Mouse (Mus musculus): ENCODE results near the gene Carnmt1.

Gene Carnmt1

DNA sequence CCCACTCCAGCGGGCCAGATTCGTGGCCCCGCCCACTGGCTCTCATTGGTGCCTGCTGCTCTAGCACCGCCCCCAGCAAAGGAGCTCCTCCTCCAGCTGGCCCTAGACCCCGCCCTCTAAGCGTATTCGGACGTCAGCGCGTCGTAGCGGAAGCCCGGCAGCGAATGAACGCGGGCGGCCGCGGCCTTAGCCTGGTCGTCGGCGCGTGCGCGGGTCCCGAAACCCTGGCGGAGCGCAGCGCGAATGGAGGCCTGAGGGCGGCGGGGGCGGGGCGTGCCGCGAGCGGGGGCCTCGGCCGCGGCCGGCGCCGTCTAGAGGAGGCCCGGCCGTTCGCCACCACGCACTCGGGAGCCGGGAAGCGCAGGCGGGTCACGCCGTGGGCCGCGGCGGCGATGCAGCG is at the start of gene Carnmt1:
Carnmt1 (plus strand) TSS at position 157 of the 400 bp plus-strand sequence.
- peak; percentile 99 for DNase-seq (ENCODE audit: low spot score)

DNA sequence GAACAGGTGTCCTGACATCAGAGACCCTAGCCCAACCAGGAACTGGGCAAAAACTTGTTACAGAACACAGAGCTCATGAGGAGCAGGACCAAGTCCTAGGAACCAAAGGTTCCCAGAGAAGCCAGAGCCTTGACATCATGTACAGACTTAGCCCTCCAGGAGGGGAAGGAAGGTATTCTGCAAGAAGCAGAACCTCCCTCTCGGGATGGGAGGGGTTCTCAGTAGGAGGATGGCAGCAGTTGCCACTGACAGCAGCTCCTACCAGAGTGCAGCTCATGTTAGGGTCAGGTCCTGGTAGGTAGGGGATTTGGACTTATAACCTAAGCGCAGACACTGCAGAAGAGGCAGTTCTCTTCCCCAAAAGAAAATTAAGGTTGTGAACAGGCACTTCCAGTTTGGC is 46.7 kb upstream of the Carnmt1 start:
- DNase-seq (ENCODE audit: low spot score) = no peak

DNA sequence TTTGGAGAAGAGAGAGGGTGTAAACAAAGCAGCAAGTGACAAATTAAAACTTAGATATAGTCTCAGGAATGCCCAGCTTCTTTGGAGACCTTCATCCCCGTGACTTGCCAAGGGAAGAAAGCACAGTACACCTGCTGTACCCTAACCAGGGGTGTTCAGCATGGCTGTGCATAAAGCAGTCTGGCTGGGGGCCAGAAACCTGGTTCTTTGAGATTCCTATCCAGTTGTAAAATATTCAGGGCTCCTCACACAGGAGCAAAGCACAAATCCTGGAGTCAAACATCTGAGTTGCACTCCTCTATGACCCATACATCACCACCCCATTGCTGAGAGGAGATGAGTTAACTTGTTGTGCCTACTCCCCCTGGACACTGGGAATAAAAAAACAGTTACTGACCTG is 41.0 kb upstream of the Carnmt1 start:
- DNase-seq (ENCODE audit: low spot score) = peak; percentile 62

DNA sequence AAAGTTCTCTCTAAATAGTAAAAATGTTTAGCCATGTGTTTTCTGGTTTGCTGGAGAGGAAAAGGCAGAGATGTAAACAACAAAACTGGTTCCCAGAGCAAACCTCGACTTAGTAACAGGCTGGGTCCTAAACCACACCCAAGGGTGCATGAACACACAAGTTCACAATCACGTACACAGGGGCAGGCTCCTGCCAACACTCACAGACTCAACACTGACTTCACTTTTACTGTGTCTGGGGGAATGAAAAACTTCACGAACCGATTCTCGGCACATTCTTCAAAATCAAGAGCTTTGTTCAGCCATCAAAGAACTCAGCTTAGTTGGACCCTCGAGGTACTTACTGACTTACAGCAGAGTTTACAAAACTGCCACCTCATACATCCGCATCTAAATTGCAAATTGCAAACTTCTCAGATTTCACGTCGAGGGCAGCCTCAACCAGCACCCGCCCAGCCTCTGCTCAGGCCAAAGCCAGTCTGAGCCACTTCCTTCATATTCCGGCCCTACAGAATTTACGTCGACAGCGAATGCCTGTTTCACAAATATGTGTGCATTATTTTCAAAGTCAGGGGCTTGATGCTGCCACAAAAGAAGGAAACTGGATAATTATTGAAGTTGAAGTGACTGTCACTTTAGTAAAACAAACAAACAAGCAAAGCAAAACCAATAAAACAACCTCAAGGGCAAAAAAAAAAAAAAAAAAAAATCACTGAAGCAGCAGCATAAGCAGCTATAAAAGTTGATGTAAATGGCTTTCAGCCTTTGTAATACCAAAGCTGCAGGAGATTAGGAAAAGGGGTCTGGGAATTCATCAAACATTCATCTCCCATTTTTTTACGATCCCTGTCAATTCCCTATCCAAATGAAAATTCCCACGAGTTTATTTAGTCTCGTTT is 40.1 kb upstream of the Carnmt1 start:
- peak; percentile 47 for DNase-seq (ENCODE audit: low spot score)

DNA sequence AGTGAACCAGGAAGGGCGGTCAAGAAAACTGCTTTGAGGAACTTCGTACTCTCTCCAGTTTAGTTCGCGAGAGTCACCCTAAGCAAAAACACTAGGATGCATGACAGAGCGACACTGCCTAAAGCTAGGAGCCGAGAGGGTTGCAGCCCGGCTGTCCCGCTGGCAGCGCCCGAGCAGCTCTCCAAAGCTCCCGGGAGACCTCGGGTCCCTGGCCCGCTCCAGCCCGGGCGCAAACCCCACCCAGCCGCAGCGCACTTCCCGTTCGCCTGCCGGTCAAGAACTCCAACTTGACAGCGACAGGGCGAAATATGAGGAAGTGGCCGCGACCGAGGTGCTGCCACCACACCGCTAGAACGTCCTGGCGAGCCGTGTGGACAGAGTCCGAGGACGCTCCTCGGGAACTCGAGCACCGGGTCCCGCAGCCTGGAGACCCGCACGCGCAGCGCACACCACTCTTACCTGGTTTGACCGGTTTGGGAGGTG is 39.4 kb upstream of the Carnmt1 start:
- DNase-seq (ENCODE audit: low spot score) = peak; percentile 67

DNA sequence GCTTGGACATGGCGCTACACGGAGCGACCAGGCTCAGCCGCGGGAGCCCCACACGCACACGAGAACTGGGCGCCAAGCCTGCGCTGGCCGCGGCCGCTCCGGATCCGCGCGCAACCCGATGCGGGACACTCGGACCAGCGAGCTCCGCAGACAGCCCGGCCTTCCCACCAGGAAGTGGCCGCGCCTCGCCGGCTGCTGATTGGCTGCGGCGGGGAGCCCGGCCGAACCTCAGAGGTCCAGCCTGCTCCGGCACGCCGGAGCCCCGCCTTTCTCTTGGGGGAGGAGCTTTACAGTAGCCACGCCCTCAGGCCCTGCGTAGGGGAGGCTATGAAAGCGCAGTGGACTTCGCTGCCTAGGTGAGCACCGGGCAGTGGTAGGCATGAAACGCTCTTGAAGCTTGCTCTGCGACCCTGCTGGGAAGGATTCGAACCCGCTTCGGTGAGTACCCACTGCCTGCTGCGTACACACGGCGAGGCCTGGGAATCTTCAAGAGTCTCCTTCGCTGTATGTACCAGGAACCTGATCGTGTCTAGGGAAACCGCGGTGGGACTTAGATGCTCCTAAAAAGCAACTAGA is 38.8 kb upstream of the Carnmt1 start, which contains the start of the genes Ostf1 and Nmrk1:
Ostf1 (minus strand) TSS at position 180 of the 576 bp plus-strand sequence.
Nmrk1 (plus strand) TSS at position 307 of the 576 bp plus-strand sequence.
- DNase-seq (ENCODE audit: low spot score) = peak; percentile 99

DNA sequence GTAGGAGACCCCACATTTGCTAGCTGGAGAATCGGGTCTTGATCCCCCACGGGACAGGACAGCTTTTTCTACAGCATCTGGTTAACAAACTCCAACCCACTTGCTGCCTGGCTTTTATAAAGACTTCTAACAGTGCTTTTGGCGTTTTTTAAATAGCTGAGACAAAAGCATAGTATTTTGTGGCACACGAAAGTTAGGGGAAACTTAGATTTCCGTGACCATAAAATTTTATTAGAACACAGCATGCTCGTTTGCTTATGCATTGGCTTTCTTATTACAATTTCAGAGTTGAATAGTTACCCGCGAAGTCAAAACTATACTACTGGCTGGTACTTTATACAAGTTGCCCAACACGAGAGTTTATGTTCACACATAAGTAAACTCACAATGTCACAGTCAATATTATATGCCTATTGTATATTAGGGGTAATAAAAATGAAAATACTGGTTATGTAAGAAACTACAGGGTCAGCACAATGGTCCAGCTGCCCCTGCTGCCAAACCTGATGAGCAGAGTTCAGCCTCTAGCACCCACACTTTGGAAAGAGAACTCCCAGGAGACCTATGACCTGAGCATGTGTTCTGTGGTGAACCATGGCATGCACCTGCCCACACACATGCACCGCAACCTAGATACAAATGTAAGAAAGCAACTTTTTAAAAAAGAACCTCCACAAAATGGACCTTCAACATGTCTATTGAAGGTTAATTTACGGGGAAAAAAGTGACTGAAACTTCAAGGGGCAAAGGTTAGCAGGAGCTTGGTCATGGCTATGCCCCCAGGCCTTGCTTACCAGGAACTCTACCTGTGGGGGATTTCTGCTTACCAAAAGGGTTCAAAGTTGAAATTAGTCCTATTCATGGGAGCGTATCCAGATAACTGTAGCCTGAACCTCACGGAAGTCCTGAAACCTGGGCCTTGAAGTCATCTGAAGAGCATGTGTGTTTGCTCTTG is 38.1 kb upstream of the Carnmt1 start:
- no peak for DNase-seq (ENCODE audit: low spot score)

DNA sequence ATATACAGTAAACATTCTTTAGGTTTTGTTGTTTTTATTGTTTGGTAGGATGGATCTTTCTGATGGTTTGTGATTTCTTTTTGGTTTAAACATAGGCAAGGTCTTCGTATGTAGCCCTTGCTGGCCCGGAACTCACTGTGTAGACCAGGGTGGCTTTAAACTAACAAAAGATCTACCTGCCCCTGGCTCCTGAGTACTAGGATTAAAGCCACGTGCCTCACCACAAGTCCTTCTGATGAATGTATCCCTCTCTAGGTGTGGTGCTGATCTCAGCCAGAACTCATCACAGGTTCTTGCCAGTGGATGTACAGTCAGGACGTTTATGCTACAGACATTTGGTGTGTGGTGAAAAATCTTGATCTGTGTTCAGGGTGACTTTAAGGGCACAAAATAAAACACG is 32.6 kb upstream of the Carnmt1 start:
- no peak for DNase-seq (ENCODE audit: low spot score)

DNA sequence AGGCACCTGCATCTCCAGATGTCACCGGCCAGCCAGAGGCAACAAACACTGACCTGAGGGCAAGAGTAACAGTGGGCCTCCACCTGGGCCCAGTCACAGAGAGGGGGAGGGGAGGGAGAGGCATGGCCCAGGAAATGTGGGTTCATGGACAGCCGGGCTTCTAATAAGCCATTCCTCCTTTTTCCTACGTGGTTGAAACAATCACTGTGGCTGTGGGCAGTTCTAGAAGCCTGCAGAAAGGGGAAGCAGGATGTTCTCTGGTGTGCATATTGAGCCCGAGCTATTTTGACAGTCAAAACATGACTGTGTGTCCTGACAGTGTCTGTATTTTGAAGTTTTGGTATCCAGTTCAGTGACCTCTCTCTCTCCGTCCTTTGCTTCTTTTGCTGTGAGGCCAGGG is 31.6 kb upstream of the Carnmt1 start:
- DNase-seq (ENCODE audit: low spot score) = no peak

DNA sequence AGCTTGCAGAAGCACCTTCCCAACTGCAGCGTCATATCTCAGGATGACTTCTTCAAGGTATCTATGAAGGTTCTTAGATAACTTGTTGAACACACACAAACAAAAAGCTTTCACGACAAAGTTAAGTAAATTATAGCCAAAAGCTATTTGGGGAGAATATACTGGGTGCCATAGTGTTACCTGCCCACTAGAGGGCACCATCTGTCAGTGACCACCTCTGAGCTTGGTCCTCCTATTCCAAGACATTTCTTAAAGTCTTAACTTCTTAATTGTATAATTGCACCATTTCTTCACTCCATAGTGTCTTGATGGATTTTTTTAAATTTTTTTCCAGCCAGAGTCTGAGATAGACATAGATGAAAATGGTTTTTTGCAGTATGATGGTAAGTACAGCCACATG is 31.0 kb upstream of the Carnmt1 start:
- peak; percentile 12 for DNase-seq (ENCODE audit: low spot score)

DNA sequence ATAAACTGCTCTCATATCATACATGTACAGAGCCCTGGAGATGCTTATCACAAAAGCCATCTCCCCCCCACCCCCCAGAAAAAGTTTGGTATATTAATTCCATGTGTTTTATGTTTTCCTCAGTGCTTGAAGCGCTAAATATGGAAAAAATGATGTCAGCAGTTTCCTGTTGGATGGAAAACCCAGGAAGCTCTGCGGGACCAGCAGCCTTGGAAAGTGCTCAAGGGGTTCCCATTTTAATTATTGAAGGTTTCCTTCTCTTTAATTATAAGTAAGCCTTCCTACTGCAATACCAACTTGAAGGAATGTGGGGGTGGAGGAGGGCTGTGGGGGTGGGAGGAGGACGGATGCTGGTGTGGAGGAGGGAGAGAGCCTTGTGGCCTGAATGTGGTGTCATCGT is 29.6 kb upstream of the Carnmt1 start:
- no peak for DNase-seq (ENCODE audit: low spot score)

DNA sequence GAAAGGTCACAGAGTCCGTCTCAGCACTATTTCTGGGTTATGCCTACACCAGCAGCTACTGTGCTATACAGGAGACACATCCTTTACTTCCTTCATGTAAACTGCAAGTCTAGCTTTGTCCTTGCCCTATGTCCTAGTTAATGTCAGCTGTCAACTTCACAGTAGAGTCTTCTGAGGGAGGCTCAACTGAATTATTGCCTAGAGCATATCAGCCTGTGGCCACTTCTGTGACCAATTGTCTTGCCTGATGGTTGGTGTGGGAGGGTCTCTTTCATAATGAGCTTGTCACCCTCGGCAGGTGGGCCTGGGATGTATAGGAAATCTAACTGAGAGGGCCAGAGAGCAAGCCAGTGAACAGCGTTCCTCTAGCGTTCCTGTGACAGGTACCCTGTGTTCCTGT is 27.2 kb upstream of the Carnmt1 start:
- no peak for DNase-seq (ENCODE audit: low spot score)

DNA sequence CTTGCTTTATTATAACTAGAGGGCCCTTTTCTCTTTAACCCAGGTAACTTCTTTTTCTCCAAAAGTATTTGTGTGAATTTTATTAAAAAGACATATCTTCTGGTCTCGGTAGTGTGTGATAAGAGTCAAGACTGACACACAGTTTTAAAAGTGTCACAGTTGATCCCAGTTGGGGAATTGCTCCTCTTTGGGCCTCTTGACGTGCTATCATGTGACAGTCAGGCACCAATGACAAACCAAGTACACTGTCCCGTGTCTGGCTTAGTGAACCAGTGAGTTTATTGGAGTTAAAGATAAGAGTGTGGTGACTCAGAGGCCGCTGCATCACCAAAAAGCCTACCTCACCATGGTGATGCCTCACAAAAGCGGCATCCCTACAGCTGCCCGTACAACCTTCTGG is 26.5 kb upstream of the Carnmt1 start:
- no peak for DNase-seq (ENCODE audit: low spot score)

DNA sequence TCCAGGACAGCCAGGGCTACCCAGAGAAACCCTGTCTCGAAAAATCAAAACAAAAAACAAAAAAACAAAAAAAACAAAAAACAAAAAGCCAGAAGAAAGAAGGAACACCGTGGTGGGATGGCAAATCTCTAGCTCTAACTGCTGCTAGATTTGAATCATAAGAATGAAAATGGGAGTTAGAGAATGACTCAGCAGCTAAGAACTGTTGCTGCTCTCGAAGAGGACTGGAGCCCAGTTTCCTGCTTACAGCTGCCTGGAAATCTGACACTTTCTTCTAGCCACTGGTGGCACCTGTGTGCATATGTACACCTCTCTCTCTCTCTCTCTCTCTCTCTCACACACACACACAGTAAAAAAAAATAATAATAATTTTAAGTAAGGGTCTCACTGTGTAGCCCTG is 24.2 kb upstream of the Carnmt1 start:
- DNase-seq (ENCODE audit: low spot score) = no peak

DNA sequence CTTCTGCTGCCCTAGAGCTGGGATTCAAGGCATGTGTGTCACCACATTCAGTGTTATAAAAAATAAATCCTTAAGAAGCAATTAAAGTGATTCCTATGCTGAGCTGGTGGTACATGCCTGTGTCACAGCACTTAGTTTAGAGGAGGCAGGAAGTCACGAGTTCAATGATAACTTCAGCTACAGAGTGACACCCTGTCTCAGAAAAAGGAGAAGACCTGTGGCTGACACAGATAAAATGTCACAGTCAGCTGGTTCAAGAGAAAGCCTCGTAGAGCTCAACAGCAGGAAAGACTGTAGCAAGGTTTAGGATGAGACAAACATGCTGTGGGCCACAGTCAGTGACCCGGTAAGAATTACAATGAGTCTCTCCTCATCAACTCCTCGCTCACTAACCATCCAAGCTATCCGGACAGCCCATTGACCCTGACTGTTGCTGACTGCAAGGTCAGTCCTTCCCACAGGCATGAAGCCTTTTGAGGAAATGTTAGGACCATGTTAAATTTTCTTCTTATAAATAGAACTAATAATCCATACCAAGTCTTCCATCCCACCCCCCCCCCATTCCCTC is 23.6 kb upstream of the Carnmt1 start:
- no peak for DNase-seq (ENCODE audit: low spot score)

DNA sequence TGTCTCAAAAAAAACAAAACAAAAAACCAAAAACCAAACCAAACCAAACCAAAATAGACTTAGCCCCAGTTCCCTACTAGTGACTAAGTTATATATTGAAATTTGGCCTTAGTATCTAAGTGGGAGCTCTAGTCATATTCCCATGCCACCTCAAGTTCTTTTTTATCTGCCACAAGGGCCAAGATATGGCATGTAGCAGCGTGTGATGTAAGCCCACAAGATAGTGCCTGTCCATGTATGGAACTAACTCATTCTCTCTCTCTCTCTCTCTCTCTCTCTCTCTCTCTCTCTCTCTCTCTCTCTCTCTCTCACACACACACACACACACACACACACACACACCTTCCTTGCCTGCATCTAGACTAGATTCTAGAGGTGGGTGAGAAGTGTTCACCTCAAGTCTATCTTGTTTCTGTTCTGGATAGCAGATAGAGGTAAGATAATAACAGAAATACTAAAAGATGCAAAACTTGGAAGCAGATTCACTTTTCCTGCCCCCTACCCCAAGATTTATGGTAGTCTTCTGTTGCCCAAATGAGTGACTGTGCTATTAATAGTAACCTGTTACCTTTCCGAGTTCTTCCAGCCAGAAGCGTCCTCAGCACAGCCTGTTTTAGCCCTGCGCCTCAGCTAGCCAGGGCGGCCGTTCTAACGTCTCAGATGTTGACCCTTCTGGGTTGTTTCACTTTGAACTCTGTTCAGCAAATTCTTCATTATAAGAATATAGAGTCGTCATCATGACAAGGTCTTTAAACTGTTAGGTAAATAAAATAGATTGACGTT is 22.6 kb upstream of the Carnmt1 start:
- DNase-seq (ENCODE audit: low spot score) = no peak

DNA sequence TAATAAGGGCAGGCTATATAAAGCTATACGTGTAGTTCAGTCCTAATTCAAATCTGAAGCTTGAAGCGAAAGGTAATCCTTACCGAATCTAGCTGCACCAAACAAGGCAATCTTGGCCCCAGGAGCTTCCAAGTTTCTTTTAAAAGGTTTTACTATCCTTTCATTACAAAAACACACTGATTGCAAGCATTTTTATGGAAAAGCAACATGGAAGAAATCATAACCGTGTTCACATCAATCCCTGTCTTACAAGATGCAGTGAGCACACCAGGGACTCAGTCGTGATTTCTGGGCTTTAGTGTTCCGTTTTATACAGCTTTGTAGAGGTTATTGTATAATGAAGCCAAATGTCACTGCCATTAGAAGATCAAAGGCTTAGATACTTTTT is 22.0 kb upstream of the Carnmt1 start:
- DNase-seq (ENCODE audit: low spot score) = no peak

DNA sequence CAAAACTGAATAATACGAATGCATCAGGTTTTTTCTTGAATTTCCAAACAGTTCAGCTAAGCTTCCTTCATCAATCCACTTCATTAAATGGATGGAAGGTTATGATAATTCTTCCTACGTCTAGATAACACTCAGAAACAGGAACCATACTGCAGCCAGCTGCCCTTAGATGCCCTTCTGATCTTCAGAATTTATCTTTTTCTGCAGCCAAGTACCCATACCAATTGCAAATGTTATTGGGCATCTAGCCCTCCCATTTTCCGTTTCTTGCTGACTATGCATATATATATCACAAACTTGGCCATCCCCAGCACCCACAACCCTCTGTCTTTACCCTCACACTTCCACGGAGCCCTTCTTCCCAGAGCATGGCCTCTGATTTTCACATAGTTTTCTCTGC is 20.6 kb upstream of the Carnmt1 start:
- DNase-seq (ENCODE audit: low spot score) = no peak

DNA sequence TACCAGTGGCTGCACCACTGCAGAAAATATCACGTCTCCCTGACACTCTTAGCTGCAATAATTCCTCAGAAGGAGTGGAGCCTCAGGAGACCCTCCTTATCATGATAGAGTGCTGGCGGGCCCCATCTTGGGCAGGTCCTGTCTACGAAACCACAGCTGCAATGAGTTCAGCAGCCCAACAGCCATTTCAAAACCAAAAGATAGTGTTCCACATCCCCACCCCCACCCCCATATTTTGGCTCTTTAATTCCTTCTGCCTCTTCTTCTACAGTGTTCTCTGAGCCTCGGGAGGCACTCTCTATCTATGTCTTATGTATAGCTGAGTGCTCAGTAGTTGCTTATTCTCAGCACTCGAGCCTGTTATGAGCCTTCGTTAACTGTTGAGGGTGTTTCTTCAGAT is 20.1 kb upstream of the Carnmt1 start:
- DNase-seq (ENCODE audit: low spot score) = no peak

DNA sequence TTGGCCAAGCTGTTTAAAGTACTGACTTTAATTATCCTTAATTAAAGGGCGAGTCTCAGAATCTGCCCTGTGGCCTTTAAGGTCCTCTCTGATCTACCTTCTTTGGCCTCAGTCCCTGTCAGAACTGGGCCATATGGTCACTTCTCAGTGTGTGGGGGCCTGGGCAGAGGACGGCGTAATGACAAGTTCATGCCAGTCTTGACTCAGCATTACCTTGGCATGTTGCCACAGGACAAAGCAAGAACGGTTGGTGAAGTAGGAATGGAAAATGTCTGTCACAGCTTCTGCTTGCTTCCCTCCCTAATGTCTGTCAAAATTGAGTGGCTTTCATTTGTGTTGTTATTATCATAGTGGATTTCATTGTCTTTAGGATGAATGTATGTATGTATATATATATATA is 18.0 kb upstream of the Carnmt1 start:
- peak; percentile 31 for DNase-seq (ENCODE audit: low spot score)

DNA sequence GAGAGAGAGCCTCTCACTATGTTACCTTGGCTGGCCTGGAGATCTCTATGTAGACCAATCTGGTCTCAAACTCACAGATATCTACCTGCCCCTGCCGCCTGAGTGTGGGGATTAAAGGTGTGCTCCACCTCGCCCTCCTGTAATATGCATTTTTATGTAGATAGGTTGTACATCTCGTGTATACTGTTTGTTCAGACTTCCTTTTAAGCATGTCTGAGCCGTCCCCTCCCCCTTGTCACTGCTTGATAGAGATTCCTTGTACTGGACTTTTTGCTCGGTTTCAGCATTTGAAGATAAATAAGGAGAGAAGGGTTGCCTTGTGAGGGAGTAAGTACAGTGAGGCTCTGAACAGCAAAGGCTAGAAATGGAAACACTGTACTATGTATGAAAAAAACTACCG is 17.5 kb upstream of the Carnmt1 start:
- DNase-seq (ENCODE audit: low spot score) = no peak
